Mouse (Mus musculus): ENCODE data around the gene Unc93a.
"Not testable (repeated sequence)": the region's sequence is repeated elsewhere in the genome, so short reads cannot be mapped to it uniquely, and the experiment has no call there.

Gene Unc93a

DNA sequence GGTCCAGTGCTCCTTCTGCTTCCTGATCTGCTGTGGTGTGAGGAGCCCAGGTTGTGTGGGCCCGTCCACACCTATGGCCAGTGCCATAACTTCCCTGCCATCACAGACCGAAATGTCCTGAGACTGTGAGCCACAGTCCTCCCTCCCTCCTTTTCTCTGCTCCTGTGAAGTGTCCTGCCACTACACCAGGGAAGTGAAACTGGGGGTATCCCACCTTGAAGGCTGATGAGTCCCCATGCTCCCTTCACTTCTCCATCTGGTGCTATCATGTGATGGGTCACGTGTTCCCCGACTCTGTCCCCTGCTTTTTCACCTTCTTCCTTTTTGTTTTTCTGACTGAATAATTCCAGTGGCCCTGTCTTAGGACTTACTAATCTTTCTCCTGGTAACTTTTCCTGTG lies 38.6 kb downstream of the Unc93a start:
- in situ Hi-C loops (cut with MboI; ENCODE audit: low pct_unique_long_range_greater_than_20kb in 1 of 2, low sequenced_read_pairs in 2 of 2, unreplicated experiment in 1 of 2): not testable (repeated sequence)

DNA sequence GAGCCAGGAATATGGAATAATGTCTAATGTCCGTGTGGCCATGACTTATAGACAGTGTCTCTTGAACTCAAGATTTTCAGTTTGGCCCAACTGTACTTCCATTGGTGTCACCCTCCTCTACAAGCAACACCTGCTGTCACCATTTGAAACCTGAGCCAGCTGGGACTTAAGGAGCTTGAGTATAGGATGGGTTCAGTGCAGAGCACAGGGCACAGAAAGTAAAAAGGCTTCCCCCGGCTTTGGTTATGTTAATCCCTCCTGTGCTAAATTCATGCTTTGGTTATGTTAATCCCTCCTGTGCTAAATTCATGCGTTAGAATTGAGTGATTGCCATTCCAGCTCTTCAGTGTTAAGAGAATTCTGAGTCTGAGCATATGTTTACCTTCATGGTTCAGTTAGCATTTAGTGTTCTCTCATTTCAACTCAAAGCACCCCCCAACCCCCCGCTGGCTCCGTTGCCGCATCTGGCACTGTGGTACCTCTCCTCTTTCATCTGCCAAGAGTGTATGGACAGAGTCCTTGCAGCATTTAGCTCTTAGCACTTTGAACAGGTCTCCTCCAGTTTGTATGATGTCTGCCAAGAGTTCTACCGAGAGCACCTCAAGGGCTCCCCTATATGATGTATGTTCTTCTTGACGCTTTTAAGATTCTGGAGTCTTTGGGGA lies 39.4 kb downstream of the Unc93a start:
- in situ Hi-C loops (cut with MboI; ENCODE audit: low pct_unique_long_range_greater_than_20kb in 1 of 2, low sequenced_read_pairs in 2 of 2, unreplicated experiment in 1 of 2): not testable (repeated sequence)

DNA sequence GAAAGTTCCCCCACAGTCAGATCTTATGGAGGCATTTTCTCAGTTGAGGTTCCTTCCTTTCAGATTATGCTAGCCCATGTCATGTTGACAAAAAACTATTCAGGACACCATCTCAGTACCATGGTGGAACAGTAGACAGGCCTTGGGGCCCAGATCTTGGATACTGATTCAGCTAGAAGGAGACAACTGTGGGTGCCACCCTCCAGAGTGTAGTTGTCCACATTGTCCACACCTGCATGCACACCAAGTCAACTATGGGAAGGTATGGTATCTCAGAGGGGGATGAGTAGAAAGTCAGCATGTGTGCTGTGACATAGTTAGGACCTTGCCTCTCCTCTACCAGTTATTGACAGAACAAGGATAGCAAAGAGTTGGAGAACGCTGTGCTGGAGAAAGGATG lies 40.1 kb downstream of the Unc93a start:
- in situ Hi-C loops (cut with MboI; ENCODE audit: low pct_unique_long_range_greater_than_20kb in 1 of 2, low sequenced_read_pairs in 2 of 2, unreplicated experiment in 1 of 2): not testable (repeated sequence)

DNA sequence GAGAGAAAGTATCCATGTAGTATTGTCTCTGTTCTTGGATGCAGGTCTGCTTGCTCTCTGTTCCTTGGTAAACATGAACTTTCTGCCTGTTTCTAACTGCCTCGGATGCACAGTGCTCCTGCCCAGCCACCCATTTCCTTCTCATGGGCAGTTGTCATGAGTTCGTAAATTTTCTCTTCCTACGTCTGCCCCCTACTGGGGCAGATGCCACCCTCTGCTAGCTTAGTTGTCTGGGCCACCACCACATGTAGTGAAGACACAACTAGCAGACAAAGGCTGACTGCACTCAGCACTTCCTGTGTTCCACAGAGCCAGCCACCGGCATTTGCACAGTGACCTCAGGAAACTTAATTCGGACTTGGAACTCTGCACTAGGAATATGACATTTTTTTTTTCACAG lies 62.4 kb downstream of the Unc93a start:
- in situ Hi-C loops (cut with MboI; ENCODE audit: low pct_unique_long_range_greater_than_20kb in 1 of 2, low sequenced_read_pairs in 2 of 2, unreplicated experiment in 1 of 2): not testable (repeated sequence)

DNA sequence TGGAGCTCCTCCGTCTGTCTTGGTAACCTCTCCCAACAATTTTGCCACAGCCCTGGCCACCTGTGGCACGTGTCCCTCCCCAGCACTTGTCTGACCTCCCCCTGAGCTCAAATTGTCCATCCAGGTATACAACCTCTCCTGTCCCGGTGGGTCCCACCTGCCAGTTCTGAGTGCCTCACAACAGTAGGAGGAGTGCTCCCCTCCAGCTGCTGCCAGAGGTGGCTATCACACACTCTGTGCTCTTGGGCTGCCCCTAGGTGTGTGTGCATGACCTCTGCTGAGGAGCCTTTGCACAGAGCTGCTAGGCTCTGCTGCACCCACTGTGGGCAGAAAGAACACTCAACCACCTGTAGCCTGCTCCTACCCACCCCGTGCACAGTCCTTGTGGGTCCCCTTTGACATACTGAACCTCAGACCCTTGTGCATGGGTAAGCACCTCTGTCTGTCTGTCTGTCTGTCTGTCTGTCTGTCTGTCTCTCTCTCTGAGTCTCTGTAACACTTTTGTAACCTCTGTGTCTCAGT lies 63.7 kb downstream of the Unc93a start:
- in situ Hi-C loops (cut with MboI; ENCODE audit: low pct_unique_long_range_greater_than_20kb in 1 of 2, low sequenced_read_pairs in 2 of 2, unreplicated experiment in 1 of 2): not testable (repeated sequence)

DNA sequence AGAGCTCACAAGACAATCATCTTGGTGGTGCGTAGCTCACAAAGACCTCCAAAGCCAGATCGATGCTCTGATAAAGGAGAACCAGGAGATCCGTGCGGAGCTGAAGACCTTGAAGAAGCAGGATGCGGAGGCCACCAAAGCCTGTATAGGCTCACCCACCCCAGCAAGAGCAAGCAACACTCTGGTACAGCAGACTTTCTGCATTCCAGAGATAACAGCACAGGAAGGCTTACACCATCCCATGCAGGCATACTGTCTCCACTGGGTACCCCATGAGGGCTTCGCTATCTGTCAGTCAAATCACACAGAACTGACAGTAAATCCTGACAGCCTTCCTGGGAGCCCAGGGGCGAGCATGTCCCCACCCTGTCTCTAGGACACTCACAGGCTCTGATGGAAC lies 68.7 kb downstream of the Unc93a start:
- in situ Hi-C loops (cut with MboI; ENCODE audit: low pct_unique_long_range_greater_than_20kb in 1 of 2, low sequenced_read_pairs in 2 of 2, unreplicated experiment in 1 of 2): not testable (repeated sequence)

DNA sequence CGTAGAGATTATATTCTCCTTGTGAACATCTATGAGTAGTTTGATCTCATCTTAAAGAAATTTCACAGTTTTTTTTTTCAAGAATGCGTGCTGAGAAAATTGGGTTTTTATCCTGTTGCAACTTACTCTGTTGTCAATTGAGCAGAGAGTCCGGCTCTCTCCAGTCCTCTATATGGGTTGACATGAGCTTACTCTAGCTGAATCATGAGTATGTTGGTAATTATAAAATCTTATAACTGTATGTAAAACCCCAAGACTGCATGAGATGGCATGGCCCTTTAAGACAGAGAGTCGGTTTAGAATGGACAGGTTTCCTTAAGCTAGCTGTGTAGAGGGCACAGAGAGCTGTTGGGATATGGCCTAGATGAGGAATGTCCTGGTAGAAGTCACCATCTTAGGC lies 70.8 kb downstream of the Unc93a start, which contains the start of gene Tcp10b:
Gene Tcp10b (plus strand): TSS at position 301 of the 400 bp plus-strand sequence.
- in situ Hi-C loops (cut with MboI; ENCODE audit: low pct_unique_long_range_greater_than_20kb in 1 of 2, low sequenced_read_pairs in 2 of 2, unreplicated experiment in 1 of 2): not testable (repeated sequence)
